In genomic region chr2:120970559-120971080, GRCm38 (mm10) we compare ENCODE assay signal across 8 mouse cellular contexts. TPM values are rescaled to one million over a fixed set of nuclear protein-coding genes. Genes with fewer than 3 reads are reported as not detected.
A peak's percentile ranks its signal among the peaks of the same experiment; 100 is the strongest.
DNase-seq lines count a peak whose midpoint lies in the region; ATAC-seq and TF ChIP-seq lines count a peak whose summit lies in the region.

TSS of gene Ubr1 (minus strand) at chr2:120970715.

- POLR2A ChIA-PET in Patski (lab: Charles Lee), result no interaction called here

- no peak for DNase-seq in Patski (ENCODE audit: low read depth, low spot score)
- peak; percentile 92 to 93 for DNase-seq in cerebellum, postnatal 10 days
- DNase-seq in frontal cortex, postnatal 14 days (ENCODE audit: low spot score in 2 of 2), result peak; percentile 72 to 77
- peak; percentile 81 to 86 for DNase-seq in layer of hippocampus, postnatal 14 days (ENCODE audit: low spot score in 2 of 2)
- DNase-seq in lung, postnatal 10 days, result peak; percentile 93
- DNase-seq in ovary, postnatal 14 days (ENCODE audit: low spot score), result peak; percentile 71
- peak; percentile 84 for DNase-seq in thymus, postnatal 10 days (ENCODE audit: low spot score in 2 of 2)

- WGBS in hindbrain, embryonic 12.5 days, result under 1% methylated on average over 39 of the region's 39 CpGs

- peak within 1 kb of the TSS; percentile 72 for H3K4me2 ChIP-seq in hindbrain, embryonic 12.5 days (replicated peaks)

- CTCF ChIA-PET in Patski (lab: Charles Lee), result no interaction called here

- no peak for TF ChIP-seq CTCF in Patski (IDR thresholded peaks at IDR 0.05)

- no peaks in the 10 kb centered on the region for H3K27me3 ChIP-seq in Patski
- peaks cover 6% of the 10 kb centered on the region; the same call in 1 of the 2 replicates for H3K27me3 ChIP-seq in hindbrain, embryonic 12.5 days

- peaks cover 7% of the 10 kb centered on the region for H3K4me1 ChIP-seq in hindbrain, embryonic 12.5 days

- no peaks in the 10 kb centered on the region for H3K9me3 ChIP-seq in hindbrain, embryonic 12.5 days (replicated peaks)

- peak; percentile 78 for ATAC-seq in Patski
- peak; percentile 88 for ATAC-seq in hindbrain, embryonic 12.5 days (ENCODE audit: low FRiP score)

- peak within 1 kb of the TSS; percentile 80 for H3K9ac ChIP-seq in hindbrain, embryonic 12.5 days

- H3K27ac ChIP-seq in hindbrain, embryonic 12.5 days, result peak within 1 kb of the TSS; percentile 86

- 0 out of 2 replicates have a peak, but pooled peaks cover 4% of the 10 kb centered on the region for H3K36me3 ChIP-seq in hindbrain, embryonic 12.5 days

- in situ Hi-C loops in Patski (cut with MboI; ENCODE audit: low pct_unique_long_range_greater_than_20kb), result no loop called here

- peak within 1 kb of the TSS; percentile 80 for H3K4me3 ChIP-seq in hindbrain, embryonic 12.5 days

RNA-seq across cellular contexts. Expression of gene Ubr1, which starts in this region (rescaled TPM):
- polyA plus RNA-seq in Patski (2021), result 23.0 TPM
- polyA plus RNA-seq in hindbrain, embryonic 12.5 days (2016; fragmentation: Nextera tagmentation; extraction: Ambion mirVana), result 28.6 and 33.4 TPM in 2 replicates
- 10 to 100 TPM; 40.4 to 42.5 TPM for total RNA-seq in layer of hippocampus, postnatal 14 days (2021)
